Mouse (Mus musculus) neutrophil, adult 83 days (primary cell): ENCODE measurements around the gene Basp1. TPM values are rescaled to one million over a fixed set of nuclear protein-coding genes. Genes with fewer than 3 reads are reported as not detected.

ENCODE experiments used
- total RNA-seq, 2 experiments: library from RNA; stranded (reverse); gene quantifications; one replicate each; pipeline ENCODE4 v1.2.4; 2023

Gene Basp1
- total RNA-seq: 10 to 100 TPM; 16.8 to 20.3 TPM

GRCm38 (mm10) chr15:25413378-25413901 lies at the start of gene Basp1:
Gene Basp1, minus strand, starts transcription at chr15:25413764.

Other genes with a start within 250 kb of the Basp1 start
- 1 to 10 TPM; 1.9 to 2.1 TPM for gene Myo10, start 208.8 kb upstream of the Basp1 start, total RNA-seq